Mouse (Mus musculus) monocyte, adult 2 months (primary cell): Measurements from ENCODE around the gene Serpina1b.
"Not testable (repeated sequence)": the region's sequence is repeated elsewhere in the genome, so short reads cannot be mapped to it uniquely, and the experiment has no call there.

Source experiments
- DNase-seq, 2 experiments: peaks; one replicate each; pipeline ENCODE4 v3.0.0; 2022; ENCODE audit warnings: low spot score in 2 of 2, low read depth in 1 of 2

The Serpina1b gene

GRCm38 (mm10) chr12:103830273-103830672 is at the start of gene Serpina1b:
TSS of gene Serpina1b (minus strand) at chr12:103830373.
- not testable (repeated sequence) for DNase-seq

DNA sequence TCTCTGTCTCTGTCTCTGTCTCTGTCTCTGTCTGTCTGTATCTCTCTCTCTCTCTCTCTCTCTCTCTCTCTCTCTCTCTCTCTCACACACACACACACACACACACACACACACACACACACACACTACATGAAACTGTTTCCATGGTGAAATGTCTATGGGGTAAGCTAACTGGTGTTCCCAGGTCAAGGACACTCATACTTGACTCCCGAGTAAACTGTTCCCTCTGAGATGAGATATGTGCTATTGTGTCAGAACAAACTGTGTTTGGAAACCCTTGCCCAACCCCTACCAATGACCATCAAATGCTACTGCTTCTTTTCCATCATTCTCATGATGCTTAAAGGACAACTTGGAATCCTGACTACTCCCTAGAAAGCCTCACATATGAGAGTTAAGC is 36.7 kb upstream of the Serpina1b start:
- DNase-seq: not testable (repeated sequence)

- not testable (repeated sequence) for DNase-seq
Observed at GRCm38 (mm10) chr12:103863101-103863974, 33.2 kb upstream of the Serpina1b start, which contains the start of gene Serpina1a. TSS of gene Serpina1a (minus strand) at chr12:103863562.

GRCm38 (mm10) chr12:103860976-103861375 is 30.8 kb upstream of the Serpina1b start:
- no peak for DNase-seq

DNA sequence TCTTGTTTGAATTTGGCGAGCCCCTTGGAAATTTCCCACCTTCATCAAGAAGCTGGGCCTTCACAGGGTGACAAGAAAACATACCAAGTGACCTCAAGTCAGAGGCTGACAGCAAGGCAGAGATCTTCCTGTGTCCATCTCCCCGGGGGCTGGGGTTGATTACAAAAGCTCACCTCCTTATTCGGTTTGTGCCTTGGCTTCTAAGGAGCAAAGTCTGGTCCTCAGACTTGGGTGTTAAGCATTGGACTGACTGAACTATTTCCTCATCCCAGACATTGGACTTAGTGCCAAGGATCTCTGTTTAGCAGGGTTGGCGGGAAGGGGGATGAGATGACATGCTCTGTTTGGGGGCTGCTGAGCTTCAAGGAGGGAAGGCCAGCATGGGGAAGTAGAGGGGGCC is 30.4 kb upstream of the Serpina1b start:
- not testable (repeated sequence) for DNase-seq

DNA sequence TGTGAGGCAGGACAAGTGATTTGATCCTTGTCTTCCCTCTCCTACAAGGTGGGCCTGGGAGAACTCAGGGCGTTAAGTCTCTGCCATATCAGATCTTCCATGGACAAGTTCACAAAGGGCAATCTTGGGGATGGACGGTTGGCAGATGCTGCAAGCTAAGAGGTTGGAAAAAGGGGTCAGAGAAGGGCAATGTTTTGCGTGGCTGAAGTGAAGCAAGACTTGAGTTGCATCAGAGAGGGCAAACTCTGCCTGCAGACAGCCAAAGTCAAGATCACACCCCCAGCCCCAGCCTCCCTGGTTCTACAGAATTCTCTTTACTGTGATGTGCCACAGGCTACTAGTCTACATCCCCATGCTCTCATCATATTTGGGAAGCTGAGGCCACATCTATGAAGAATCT is 29.4 kb upstream of the Serpina1b start:
- not testable (repeated sequence) for DNase-seq

- not testable (repeated sequence) for DNase-seq
Observed at GRCm38 (mm10) chr12:103853032-103853431, 22.9 kb upstream of the Serpina1b start.

DNA sequence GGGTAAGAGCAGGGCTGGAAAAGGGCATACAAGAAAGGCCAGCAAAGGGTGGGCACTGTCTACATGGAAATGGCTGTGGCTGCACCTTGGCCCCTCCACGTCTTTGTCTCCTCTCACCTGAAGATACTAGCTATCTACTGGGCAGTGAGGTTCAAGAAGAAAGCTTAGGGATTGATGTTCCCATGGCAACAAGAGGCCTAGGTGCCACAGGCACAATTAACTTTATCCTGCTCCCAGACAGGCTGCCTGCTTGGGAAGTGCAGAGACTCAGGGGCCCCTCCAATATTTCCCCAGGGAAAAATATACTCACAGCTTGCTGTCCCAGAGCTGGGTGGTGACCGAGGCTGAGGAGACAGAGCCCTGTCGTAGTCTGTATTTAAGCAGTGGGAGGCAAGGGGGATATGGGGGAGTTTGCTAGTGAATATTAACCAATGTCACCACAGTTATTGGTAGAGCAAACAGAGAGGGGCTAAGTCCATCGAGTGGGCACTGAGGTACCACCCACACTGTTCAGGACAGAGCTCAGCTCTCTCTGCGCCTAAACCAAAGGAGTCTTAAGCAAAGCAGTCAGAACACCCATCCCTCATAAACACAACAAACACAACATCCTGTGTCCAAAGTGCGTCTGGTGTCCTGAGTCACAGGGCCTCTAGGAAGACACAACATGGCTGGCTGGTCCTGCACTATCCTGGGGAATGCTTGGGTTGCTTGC is 2.4 kb downstream of the Serpina1b start:
- not testable (repeated sequence) for DNase-seq

DNA sequence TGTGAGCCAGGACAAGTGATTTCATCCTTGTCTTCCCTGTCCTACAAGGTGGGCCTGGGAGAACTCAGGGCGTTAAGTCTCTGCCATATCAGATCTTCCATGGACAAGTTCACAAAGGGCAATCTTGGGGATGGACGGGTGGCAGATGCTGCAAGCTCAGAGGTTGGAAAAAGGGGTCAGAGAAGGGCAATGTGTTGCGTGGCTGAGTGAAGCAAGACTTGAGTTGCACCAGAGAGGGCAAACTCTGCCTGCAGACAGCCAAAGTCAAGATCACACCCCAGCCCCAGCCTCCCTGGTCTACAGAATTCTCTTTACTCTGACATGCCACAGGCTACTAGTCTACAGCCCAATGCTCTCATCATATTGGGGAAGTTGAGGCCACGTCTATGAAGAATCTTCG is 6.3 kb downstream of the Serpina1b start:
- not testable (repeated sequence) for DNase-seq

GRCm38 (mm10) chr12:103773246-103773851 is 56.8 kb downstream of the Serpina1b start, which contains the start of gene Serpina1d:
TSS of gene Serpina1d (minus strand) at chr12:103773592.
- not testable (repeated sequence) for DNase-seq

GRCm38 (mm10) chr12:103770597-103770996 is 59.6 kb downstream of the Serpina1b start:
- DNase-seq: not testable (repeated sequence)

DNA sequence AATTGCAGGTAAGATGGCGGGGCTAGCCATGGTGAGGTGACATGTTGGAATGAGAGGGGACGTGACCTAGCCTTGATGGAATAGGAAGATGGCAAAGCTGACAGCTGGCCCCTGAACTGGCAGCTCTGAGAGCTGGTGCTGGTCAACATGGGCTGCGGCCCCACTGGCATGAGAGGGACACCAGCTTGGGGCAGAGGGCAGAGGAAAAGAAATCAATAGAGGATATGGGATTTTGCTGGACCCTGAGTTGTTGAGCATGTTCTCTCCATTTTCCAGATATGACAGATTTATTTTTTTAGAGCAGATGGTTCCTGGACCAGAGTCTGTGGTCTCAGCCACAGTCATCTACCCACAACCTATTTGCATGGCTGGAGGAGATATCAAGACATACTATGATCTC is 67.1 kb downstream of the Serpina1b start:
- DNase-seq: not testable (repeated sequence)

DNA sequence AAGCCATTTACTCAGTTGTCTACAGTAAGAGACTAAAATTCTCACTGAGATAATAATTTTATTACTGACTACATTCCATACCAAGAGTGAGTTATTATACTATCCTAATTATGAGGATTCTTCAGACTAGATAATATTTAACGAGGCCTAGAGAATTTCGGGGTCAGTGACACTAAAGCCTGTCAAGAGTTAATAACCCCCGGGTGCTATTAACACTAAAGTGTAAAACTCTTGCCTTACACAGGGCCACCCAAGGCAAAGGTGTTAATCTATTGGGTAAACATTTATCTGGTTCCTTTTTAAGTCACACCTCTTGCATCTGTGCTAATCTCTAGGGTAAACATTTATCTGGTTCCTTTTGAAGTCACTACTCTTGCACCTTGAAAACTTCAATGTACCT is 69.9 kb downstream of the Serpina1b start:
- not testable (repeated sequence) for DNase-seq

GRCm38 (mm10) chr12:103745957-103746356 is 84.2 kb downstream of the Serpina1b start:
- not testable (repeated sequence) for DNase-seq

GRCm38 (mm10) chr12:103737791-103738580 is 92.2 kb downstream of the Serpina1b start:
- not testable (repeated sequence) for DNase-seq

DNA sequence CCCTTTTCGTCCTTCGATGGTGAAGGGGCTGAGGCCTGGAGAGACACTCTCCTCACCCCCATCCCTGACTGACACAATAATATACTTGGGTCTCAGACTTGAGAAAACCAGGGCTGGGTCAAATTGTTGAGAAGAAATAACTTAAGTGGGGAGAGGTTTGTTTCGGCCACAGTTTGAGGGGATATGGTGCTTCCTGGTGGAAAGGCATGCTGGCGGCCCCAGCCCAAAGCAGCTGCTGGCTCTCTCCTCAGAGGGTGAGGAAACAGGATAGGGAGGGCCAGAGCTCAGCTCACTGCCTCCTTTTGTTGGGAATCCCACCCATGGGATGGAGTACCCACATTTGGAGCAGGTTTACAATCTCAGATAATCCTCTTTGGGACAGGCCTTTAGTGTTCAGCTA is 94.6 kb downstream of the Serpina1b start:
- not testable (repeated sequence) for DNase-seq

GRCm38 (mm10) chr12:103735101-103735500 is 95.1 kb downstream of the Serpina1b start:
- DNase-seq: not testable (repeated sequence)

- no peak for DNase-seq
Observed at GRCm38 (mm10) chr12:103711537-103711936, 118.6 kb downstream of the Serpina1b start.

DNA sequence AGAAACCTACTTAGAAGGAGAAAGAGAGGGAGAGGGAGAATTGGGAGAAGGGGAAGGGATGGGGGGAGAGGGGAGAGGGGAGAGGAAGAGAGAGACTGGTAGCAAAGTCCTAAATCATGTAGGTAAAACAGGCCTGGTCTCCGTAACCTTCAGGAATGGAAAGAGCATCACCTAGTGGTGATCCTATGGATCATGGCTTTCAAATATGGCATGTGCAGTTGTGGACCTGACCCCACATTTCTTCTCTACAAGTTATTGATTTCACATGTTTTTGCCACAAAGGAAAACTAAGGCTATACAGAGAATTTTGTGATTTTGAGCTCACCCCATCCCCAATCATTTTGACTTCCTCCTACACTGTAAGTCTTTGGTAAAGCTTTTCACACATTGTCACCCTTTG is 119.8 kb downstream of the Serpina1b start:
- no peak for DNase-seq

GRCm38 (mm10) chr12:103706113-103706512 is 124.1 kb downstream of the Serpina1b start:
- no peak for DNase-seq

GRCm38 (mm10) chr12:103705547-103705946 is 124.6 kb downstream of the Serpina1b start:
- no peak for DNase-seq
